Mouse (Mus musculus): ENCODE results near the gene Ackr3. TPM values are rescaled to one million over a fixed set of nuclear protein-coding genes. Genes with fewer than 3 reads are reported as not detected.

The Ackr3 gene
- polyA plus RNA-seq, 1 experiment from 2014 or later = 45.3 TPM

GRCm38 (mm10) chr1:90238095-90238888 lies 34.5 kb downstream of the Ackr3 start:
- H3K4me2 ChIP-seq = no peak overlapping the region
- 74% methylated on average over 9 of the region's 9 CpGs for WGBS (ENCODE audit: insufficient replicate concordance)
- H3K4me1 ChIP-seq (ENCODE audit: control insufficient read depth, insufficient read depth, low read length) = peaks cover 33% of the 10 kb centered on the region

GRCm38 (mm10) chr1:90239336-90240225 lies 35.8 kb downstream of the Ackr3 start:
- Histone ChIP-seq H3K4me3 (ENCODE audit: low read depth, low read length) (no peak overlapping the region), H3K4me1 (ENCODE audit: control insufficient read depth, insufficient read depth, low read length) (peaks cover 28% of the 10 kb centered on the region), H3K36me3 (ENCODE audit: control insufficient read depth, insufficient read depth, low read length) (no peaks in the 10 kb centered on the region), H3K27me3 (ENCODE audit: control insufficient read depth, insufficient read depth, low read length) (no peaks in the 10 kb centered on the region), H3K4me2 (no peak overlapping the region), H3K27ac (ENCODE audit: low read depth, low read length) (peak overlapping the region; percentile 80; the same call in 1 of the 2 replicates), H3K9me3 (replicated peaks; ENCODE audit: control insufficient read depth, low read length) (no peaks in the 10 kb centered on the region), H3K9ac (ENCODE audit: low read depth, low read length) (no peak overlapping the region)
- ATAC-seq (replicated peaks; ENCODE audit: insufficient number of reproducible peaks, low FRiP score, low TSS enrichment) = no peak
- WGBS (ENCODE audit: insufficient replicate concordance) = 77% methylated on average over 16 of the region's 16 CpGs

More at GRCm38 (mm10) chr1:90238095-90238888, 34.5 kb downstream of the Ackr3 start:
- Histone ChIP-seq H3K9me3 (replicated peaks; ENCODE audit: control insufficient read depth, low read length) (no peaks in the 10 kb centered on the region), H3K36me3 (ENCODE audit: control insufficient read depth, insufficient read depth, low read length) (no peaks in the 10 kb centered on the region), H3K4me3 (ENCODE audit: low read depth, low read length) (no peak overlapping the region), H3K27ac (ENCODE audit: low read depth, low read length) (no peak overlapping the region), H3K9ac (ENCODE audit: low read depth, low read length) (no peak overlapping the region), H3K27me3 (ENCODE audit: control insufficient read depth, insufficient read depth, low read length) (no peaks in the 10 kb centered on the region)
- no peak for ATAC-seq (replicated peaks; ENCODE audit: insufficient number of reproducible peaks, low FRiP score, low TSS enrichment)

- ATAC-seq (replicated peaks; ENCODE audit: insufficient number of reproducible peaks, low FRiP score, low TSS enrichment) = peak; percentile 93
- Histone ChIP-seq H3K36me3 (ENCODE audit: control insufficient read depth, insufficient read depth, low read length) (no peaks in the 10 kb centered on the region), H3K4me1 (ENCODE audit: control insufficient read depth, insufficient read depth, low read length) (peaks cover 25% of the 10 kb centered on the region), H3K27ac (ENCODE audit: low read depth, low read length) (peak overlapping the region; percentile 80), H3K4me3 (ENCODE audit: low read depth, low read length) (no peak overlapping the region), H3K27me3 (ENCODE audit: control insufficient read depth, insufficient read depth, low read length) (no peaks in the 10 kb centered on the region), H3K9me3 (replicated peaks; ENCODE audit: control insufficient read depth, low read length) (no peaks in the 10 kb centered on the region), H3K9ac (ENCODE audit: low read depth, low read length) (peak overlapping the region; percentile 58), H3K4me2 (0 out of 2 replicates have a peak overlapping the region, but pooled peaks have one; percentile 27)
- WGBS (ENCODE audit: insufficient replicate concordance) = 12% methylated on average over 4 of the region's 4 CpGs
These were observed 36.5 kb downstream of the Ackr3 start for GRCm38 (mm10) chr1:90240287-90240686.

- no peak overlapping the region for H3K4me2 ChIP-seq
- no peaks in the 10 kb centered on the region for H3K27me3 ChIP-seq (ENCODE audit: control insufficient read depth, insufficient read depth, low read length)
- no peak overlapping the region for H3K27ac ChIP-seq (ENCODE audit: low read depth, low read length)
- no peak overlapping the region for H3K9ac ChIP-seq (ENCODE audit: low read depth, low read length)
- H3K4me3 ChIP-seq (ENCODE audit: low read depth, low read length) = no peak overlapping the region
- H3K9me3 ChIP-seq (replicated peaks; ENCODE audit: control insufficient read depth, low read length) = no peaks in the 10 kb centered on the region
- 56% methylated on average over 8 of the region's 8 CpGs for WGBS (ENCODE audit: insufficient replicate concordance)
- ATAC-seq (replicated peaks; ENCODE audit: insufficient number of reproducible peaks, low FRiP score, low TSS enrichment) = no peak
- peaks cover 28% of the 10 kb centered on the region for H3K4me1 ChIP-seq (ENCODE audit: control insufficient read depth, insufficient read depth, low read length)
- H3K36me3 ChIP-seq (ENCODE audit: control insufficient read depth, insufficient read depth, low read length) = no peaks in the 10 kb centered on the region
These were observed 38.7 kb downstream of the Ackr3 start for GRCm38 (mm10) chr1:90242444-90242989.

GRCm38 (mm10) chr1:90244537-90244936 lies 40.8 kb downstream of the Ackr3 start:
- ATAC-seq (replicated peaks; ENCODE audit: insufficient number of reproducible peaks, low FRiP score, low TSS enrichment) = no peak
- Histone ChIP-seq H3K27me3 (ENCODE audit: control insufficient read depth, insufficient read depth, low read length) (no peaks in the 10 kb centered on the region), H3K4me2 (no peak overlapping the region), H3K4me1 (ENCODE audit: control insufficient read depth, insufficient read depth, low read length) (peaks cover 38% of the 10 kb centered on the region), H3K27ac (ENCODE audit: low read depth, low read length) (no peak overlapping the region), H3K4me3 (ENCODE audit: low read depth, low read length) (no peak overlapping the region), H3K36me3 (ENCODE audit: control insufficient read depth, insufficient read depth, low read length) (no peaks in the 10 kb centered on the region), H3K9ac (ENCODE audit: low read depth, low read length) (no peak overlapping the region), H3K9me3 (replicated peaks; ENCODE audit: control insufficient read depth, low read length) (no peaks in the 10 kb centered on the region)
- WGBS (ENCODE audit: insufficient replicate concordance) = 67% methylated on average over 1 of the region's 1 CpGs

- no peak overlapping the region for H3K9ac ChIP-seq (ENCODE audit: low read depth, low read length)
- H3K9me3 ChIP-seq (replicated peaks; ENCODE audit: control insufficient read depth, low read length) = no peaks in the 10 kb centered on the region
- peak overlapping the region; percentile 84 for H3K27ac ChIP-seq (ENCODE audit: low read depth, low read length)
- peaks cover 37% of the 10 kb centered on the region for H3K4me1 ChIP-seq (ENCODE audit: control insufficient read depth, insufficient read depth, low read length)
- H3K27me3 ChIP-seq (ENCODE audit: control insufficient read depth, insufficient read depth, low read length) = no peaks in the 10 kb centered on the region
- no peaks in the 10 kb centered on the region for H3K36me3 ChIP-seq (ENCODE audit: control insufficient read depth, insufficient read depth, low read length)
- ATAC-seq (replicated peaks; ENCODE audit: insufficient number of reproducible peaks, low FRiP score, low TSS enrichment) = no peak
- no peak overlapping the region for H3K4me2 ChIP-seq
- WGBS (ENCODE audit: insufficient replicate concordance) = 74% methylated on average over 7 of the region's 7 CpGs
- H3K4me3 ChIP-seq (ENCODE audit: low read depth, low read length) = no peak overlapping the region
These were observed 41.8 kb downstream of the Ackr3 start for GRCm38 (mm10) chr1:90245533-90245932.

DNA sequence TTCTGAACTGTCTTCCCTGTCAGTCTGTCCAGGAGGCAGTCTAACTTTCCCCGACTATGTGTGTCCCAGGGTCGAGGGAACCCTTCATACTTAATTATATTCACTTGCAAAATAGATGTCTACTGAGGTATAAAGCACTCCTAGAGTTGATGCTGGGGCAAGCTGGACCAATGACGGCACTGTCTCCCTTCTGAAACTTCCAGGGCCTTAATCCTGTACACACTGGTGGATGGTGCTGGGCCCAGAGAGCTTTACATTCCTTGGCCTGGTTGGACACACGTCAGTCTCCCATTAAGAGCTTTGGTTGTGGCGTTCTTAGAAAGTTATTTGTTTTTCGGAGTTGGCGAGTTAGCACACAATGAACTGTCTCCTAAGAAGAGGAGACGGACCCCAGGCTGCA lies 42.3 kb downstream of the Ackr3 start:
- WGBS (ENCODE audit: insufficient replicate concordance) = 63% methylated on average over 8 of the region's 8 CpGs

DNA sequence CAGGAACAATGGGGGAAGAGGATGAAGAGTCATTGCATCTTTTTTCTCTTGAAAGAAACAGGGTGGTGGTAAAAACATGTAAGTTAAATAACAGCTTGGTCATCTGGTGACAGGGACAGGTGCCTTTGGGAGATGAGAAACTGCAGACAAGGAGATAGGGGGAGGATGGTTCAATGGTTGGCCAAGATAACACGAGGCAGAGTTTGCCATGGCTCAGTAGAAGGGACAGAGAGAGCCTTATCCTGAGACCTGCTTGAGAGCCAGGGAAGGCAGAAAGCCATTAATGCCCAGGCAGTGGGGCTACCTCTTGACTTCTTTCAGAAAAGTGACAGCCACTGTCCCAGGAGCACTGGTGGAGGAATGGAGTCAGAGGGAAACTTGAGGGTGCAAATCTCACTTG lies 43.0 kb downstream of the Ackr3 start:
- peak overlapping the region; percentile 84 for H3K27ac ChIP-seq (ENCODE audit: low read depth, low read length)
- no peak overlapping the region for H3K9ac ChIP-seq (ENCODE audit: low read depth, low read length)
- H3K4me3 ChIP-seq (ENCODE audit: low read depth, low read length) = no peak overlapping the region
- H3K36me3 ChIP-seq (ENCODE audit: control insufficient read depth, insufficient read depth, low read length) = no peaks in the 10 kb centered on the region
- H3K9me3 ChIP-seq (replicated peaks; ENCODE audit: control insufficient read depth, low read length) = no peaks in the 10 kb centered on the region
- WGBS (ENCODE audit: insufficient replicate concordance) = 43% methylated on average over 1 of the region's 1 CpGs
- no peaks in the 10 kb centered on the region for H3K27me3 ChIP-seq (ENCODE audit: control insufficient read depth, insufficient read depth, low read length)
- peaks cover 31% of the 10 kb centered on the region for H3K4me1 ChIP-seq (ENCODE audit: control insufficient read depth, insufficient read depth, low read length)
- peak; percentile 73 for ATAC-seq (replicated peaks; ENCODE audit: insufficient number of reproducible peaks, low FRiP score, low TSS enrichment)
- no peak overlapping the region for H3K4me2 ChIP-seq

More for the DNA sequence above, 42.3 kb downstream of the Ackr3 start:
- ATAC-seq (replicated peaks; ENCODE audit: insufficient number of reproducible peaks, low FRiP score, low TSS enrichment) = no peak
- no peak overlapping the region for H3K4me2 ChIP-seq
- no peaks in the 10 kb centered on the region for H3K9me3 ChIP-seq (replicated peaks; ENCODE audit: control insufficient read depth, low read length)
- no peaks in the 10 kb centered on the region for H3K27me3 ChIP-seq (ENCODE audit: control insufficient read depth, insufficient read depth, low read length)
- H3K27ac ChIP-seq (ENCODE audit: low read depth, low read length) = peak overlapping the region; percentile 84
- no peaks in the 10 kb centered on the region for H3K36me3 ChIP-seq (ENCODE audit: control insufficient read depth, insufficient read depth, low read length)
- no peak overlapping the region for H3K9ac ChIP-seq (ENCODE audit: low read depth, low read length)
- peaks cover 32% of the 10 kb centered on the region for H3K4me1 ChIP-seq (ENCODE audit: control insufficient read depth, insufficient read depth, low read length)
- no peak overlapping the region for H3K4me3 ChIP-seq (ENCODE audit: low read depth, low read length)

Data from heart, embryonic 11.5 days (tissue).